In genomic region chr17:78734806-78735205, GRCm38 (mm10) we compare ENCODE assay signal across 8 mouse cellular contexts. TPM values are rescaled to one million over a fixed set of nuclear protein-coding genes. Genes with fewer than 3 reads are reported as not detected.
DNase-seq lines count a peak whose midpoint lies in the region; ATAC-seq and TF ChIP-seq lines count a peak whose summit lies in the region.

No protein-coding gene starts in this region.

- 0 out of 2 replicates have a peak, but pooled peaks cover 5% of the 10 kb centered on the region for H3K36me3 ChIP-seq in forebrain, embryonic 10.5 days (replicated peaks)
- H3K36me3 ChIP-seq in hindbrain, postnatal 0 days (ENCODE audit: insufficient read depth, low read length), result no peaks in the 10 kb centered on the region
- H3K36me3 ChIP-seq in midbrain, postnatal 0 days (ENCODE audit: insufficient read depth, low read length), result no peaks in the 10 kb centered on the region

- no peak overlapping the region for H3K9ac ChIP-seq in hindbrain, postnatal 0 days (replicated peaks; ENCODE audit: low read length)
- no peak overlapping the region for H3K9ac ChIP-seq in midbrain, postnatal 0 days (replicated peaks; ENCODE audit: low read length, poor library complexity, severe bottlenecking)

- intact Hi-C loops in left cerebral cortex, postnatal 4 days (cut with DNase I), result no loop called here

- TF ChIP-seq CTCF in layer of hippocampus, adult 2 months (conservative IDR thresholded peaks at IDR 0.05), result no peak
- TF ChIP-seq CTCF in hindbrain, postnatal 0 days (IDR thresholded peaks at IDR 0.05; ENCODE audit: low read depth), result no peak
- no peak for TF ChIP-seq CTCF in midbrain, postnatal 0 days (IDR thresholded peaks at IDR 0.05)

- H3K9me3 ChIP-seq in forebrain, embryonic 10.5 days, result no peaks in the 10 kb centered on the region
- no peaks in the 10 kb centered on the region for H3K9me3 ChIP-seq in hindbrain, postnatal 0 days (ENCODE audit: low read length)
- H3K9me3 ChIP-seq in midbrain, postnatal 0 days (ENCODE audit: low read length), result no peaks in the 10 kb centered on the region

- peaks cover 36% of the 10 kb centered on the region for H3K4me1 ChIP-seq in forebrain, embryonic 10.5 days
- peaks cover 9% of the 10 kb centered on the region for H3K4me1 ChIP-seq in hindbrain, postnatal 0 days (ENCODE audit: insufficient read depth, low read length)
- peaks cover 8% of the 10 kb centered on the region; the same call in 1 of the 2 replicates for H3K4me1 ChIP-seq in midbrain, postnatal 0 days (ENCODE audit: insufficient read depth, low read length)

- WGBS in forebrain, embryonic 10.5 days, result 78% methylated on average over 10 of the region's 10 CpGs
- 71% methylated on average over 10 of the region's 10 CpGs for WGBS in hindbrain, postnatal 0 days
- WGBS in midbrain, postnatal 0 days, result 68% methylated on average over 10 of the region's 10 CpGs

- ATAC-seq in hindbrain, postnatal 0 days, result no peak
- ATAC-seq in midbrain, postnatal 0 days (ENCODE audit: low FRiP score), result no peak

- no peaks in the 10 kb centered on the region for H3K27me3 ChIP-seq in forebrain, embryonic 10.5 days (ENCODE audit: poor library complexity, severe bottlenecking)
- no peaks in the 10 kb centered on the region for H3K27me3 ChIP-seq in hindbrain, postnatal 0 days (ENCODE audit: insufficient read depth, low read length)
- H3K27me3 ChIP-seq in midbrain, postnatal 0 days (ENCODE audit: insufficient read depth, low read length), result no peaks in the 10 kb centered on the region

- no peak for DNase-seq in layer of hippocampus, adult 2 months (ENCODE audit: low spot score in 2 of 2)
- DNase-seq in layer of hippocampus, adult 9-11 months, result no peak
- DNase-seq in forebrain, embryonic 10.5 days (ENCODE audit: extremely low spot score, low spot score), result no peak
- DNase-seq in hindbrain, postnatal 0 days (ENCODE audit: low spot score), result no peak
- no peak for DNase-seq in midbrain, postnatal 0 days (ENCODE audit: low spot score)
- no peak for DNase-seq in MN1 (ENCODE audit: low spot score)
- no peak for DNase-seq in embryo, embryonic 10 days (ENCODE audit: low spot score)
- no peak for DNase-seq in left cerebral cortex, postnatal 4 days

- H3K4me2 ChIP-seq in hindbrain, postnatal 0 days (ENCODE audit: low read depth, low read length), result peak overlapping the region; percentile 73
- H3K4me2 ChIP-seq in midbrain, postnatal 0 days (ENCODE audit: low read depth, low read length, poor library complexity, severe bottlenecking), result peak overlapping the region; percentile 67

- peak overlapping the region; percentile 99 for H3K4me3 ChIP-seq in layer of hippocampus, adult 2 months
- H3K4me3 ChIP-seq in forebrain, embryonic 10.5 days, result peak overlapping the region; percentile 90; the same call in 1 of the 2 replicates
- H3K4me3 ChIP-seq in hindbrain, postnatal 0 days (ENCODE audit: low read length), result peak overlapping the region; percentile 98; the same call in 1 of the 2 replicates
- H3K4me3 ChIP-seq in midbrain, postnatal 0 days (ENCODE audit: low read depth, low read length), result peak overlapping the region; percentile 99; the same call in 1 of the 2 replicates

- 0 out of 2 replicates have a peak overlapping the region, but pooled peaks have one; percentile 98 for H3K27ac ChIP-seq in layer of hippocampus, adult 2 months
- H3K27ac ChIP-seq in forebrain, embryonic 10.5 days, result no peak overlapping the region
- no peak overlapping the region for H3K27ac ChIP-seq in hindbrain, postnatal 0 days
- no peak overlapping the region for H3K27ac ChIP-seq in midbrain, postnatal 0 days (ENCODE audit: low read depth, low read length)

RNA-seq across cellular contexts. Expression of gene Strn, which starts 2.2 kb away (rescaled TPM):
- total RNA-seq in layer of hippocampus, adult 2 months (2021), result 10 to 100 TPM; 57.6 to 59.9 TPM
- polyA plus RNA-seq in forebrain, embryonic 10.5 days (2016; fragmentation: Nextera tagmentation; extraction: Ambion mirVana), result 6.2 TPM in 2 replicates
- total RNA-seq in hindbrain, postnatal 0 days (2014; rRNA removed), result 21.3 and 22.2 TPM in 2 replicates
- polyA plus RNA-seq in hindbrain, postnatal 0 days (2015; fragmentation: Nextera tagmentation; extraction: Ambion mirVana), result 4.4 and 4.5 TPM in 2 replicates
- total RNA-seq in midbrain, postnatal 0 days (2014; rRNA removed), result 22.4 and 23.3 TPM in 2 replicates
- 3.8 and 4.2 TPM in 2 replicates for polyA plus RNA-seq in midbrain, postnatal 0 days (2015; fragmentation: Nextera tagmentation; extraction: Ambion mirVana)
- 10 to 100 TPM; 47.3 to 49.5 TPM for total RNA-seq in left cerebral cortex, postnatal 4 days (2021)
